ENCODE assay signal across 8 mouse cellular contexts in genomic region chr10:80136952-80137625, GRCm38 (mm10). TPM values are rescaled to one million over a fixed set of nuclear protein-coding genes. Genes with fewer than 3 reads are reported as not detected.
A peak's percentile ranks its signal among the peaks of the same experiment; 100 is the strongest.
DNase-seq lines count a peak whose midpoint lies in the region; ATAC-seq and TF ChIP-seq lines count a peak whose summit lies in the region.

No protein-coding gene starts in this region.

- no peaks in the 10 kb centered on the region for H3K36me3 ChIP-seq in heart, adult 2 months (ENCODE audit: control insufficient read depth, insufficient read depth, low read length)
- H3K36me3 ChIP-seq in E14TG2a.4 (ENCODE audit: insufficient read depth, low read length), result peaks cover 41% of the 10 kb centered on the region
- H3K36me3 ChIP-seq in hindbrain, embryonic 13.5 days, result peaks cover 46% of the 10 kb centered on the region
- peaks cover 5% of the 10 kb centered on the region; the same call in 1 of the 2 replicates for H3K36me3 ChIP-seq in lung, embryonic 15.5 days
- H3K36me3 ChIP-seq in splenic B cell, adult 2 months (ENCODE audit: control insufficient read depth, insufficient read depth, low read length, poor library complexity, severe bottlenecking), result peaks cover 1% of the 10 kb centered on the region; the same call in 1 of the 2 replicates

- H3K9me3 ChIP-seq in E14TG2a.4 (ENCODE audit: low read length), result no peaks in the 10 kb centered on the region
- no peaks in the 10 kb centered on the region for H3K9me3 ChIP-seq in hindbrain, embryonic 13.5 days
- H3K9me3 ChIP-seq in lung, embryonic 15.5 days, result no peaks in the 10 kb centered on the region

- H3K27ac ChIP-seq in heart, adult 2 months, result no peak overlapping the region
- H3K27ac ChIP-seq in hindbrain, embryonic 13.5 days, result peak overlapping the region; percentile 98
- peak overlapping the region; percentile 74 for H3K27ac ChIP-seq in lung, embryonic 15.5 days

- H3K27me3 ChIP-seq in heart, adult 2 months (ENCODE audit: control insufficient read depth, insufficient read depth, low read length), result no peaks in the 10 kb centered on the region; the same call in 1 of the 2 replicates
- no peaks in the 10 kb centered on the region; the same call in 1 of the 2 replicates for H3K27me3 ChIP-seq in E14TG2a.4 (ENCODE audit: insufficient read depth, low read length)
- H3K27me3 ChIP-seq in hindbrain, embryonic 13.5 days, result peaks cover 27% of the 10 kb centered on the region
- H3K27me3 ChIP-seq in lung, embryonic 15.5 days, result peaks cover 53% of the 10 kb centered on the region
- H3K27me3 ChIP-seq in splenic B cell, adult 2 months (ENCODE audit: control insufficient read depth, insufficient read depth, low read length, poor library complexity, severe bottlenecking), result no peaks in the 10 kb centered on the region

- 17% methylated on average over 29 of the region's 29 CpGs for WGBS in heart, adult 2 months
- WGBS in hindbrain, embryonic 13.5 days, result 5% methylated on average over 27 of the region's 29 CpGs
- 5% methylated on average over 29 of the region's 29 CpGs for WGBS in lung, embryonic 15.5 days

- peak overlapping the region; percentile 10; the same call in 1 of the 2 replicates for H3K9ac ChIP-seq in heart, adult 2 months (ENCODE audit: low read depth, low read length)
- peak overlapping the region; percentile 97 for H3K9ac ChIP-seq in hindbrain, embryonic 13.5 days
- peak overlapping the region; percentile 8; the same call in 1 of the 2 replicates for H3K9ac ChIP-seq in lung, embryonic 15.5 days

- H3K79me2 ChIP-seq in heart, adult 2 months (replicated peaks; ENCODE audit: control insufficient read depth, insufficient read depth, low read length), result no peaks in the 10 kb centered on the region

- H3K4me1 ChIP-seq in heart, adult 2 months (ENCODE audit: control insufficient read depth, insufficient read depth, low read length), result peaks cover 8% of the 10 kb centered on the region
- H3K4me1 ChIP-seq in E14TG2a.4 (replicated peaks; ENCODE audit: low read depth, low read length), result peaks cover 78% of the 10 kb centered on the region
- H3K4me1 ChIP-seq in hindbrain, embryonic 13.5 days (replicated peaks), result peaks cover 58% of the 10 kb centered on the region
- H3K4me1 ChIP-seq in lung, embryonic 15.5 days, result peaks cover 52% of the 10 kb centered on the region

- no peak overlapping the region for H3K4me3 ChIP-seq in heart, adult 2 months
- H3K4me3 ChIP-seq in E14TG2a.4 (replicated peaks; ENCODE audit: low read length), result peak overlapping the region; percentile 90
- H3K4me3 ChIP-seq in hindbrain, embryonic 13.5 days, result peak overlapping the region; percentile 82
- H3K4me3 ChIP-seq in lung, embryonic 15.5 days, result peak overlapping the region; percentile 61

- no peak for ATAC-seq in hindbrain, embryonic 13.5 days (ENCODE audit: low FRiP score)
- no peak for ATAC-seq in lung, embryonic 15.5 days (ENCODE audit: borderline replicate concordance, extremely low read depth, low FRiP score, low TSS enrichment)
- ATAC-seq in megakaryocyte progenitor cell, adult 5-6 weeks (replicated peaks; ENCODE audit: poor library complexity), result no peak

- H3K4me2 ChIP-seq in hindbrain, embryonic 13.5 days, result peak overlapping the region; percentile 93
- H3K4me2 ChIP-seq in lung, embryonic 15.5 days, result peak overlapping the region; percentile 98

- TF ChIP-seq CTCF in heart, adult 2 months (IDR thresholded peaks at IDR 0.05), result no peak
- TF ChIP-seq CTCF in E14TG2a.4 (conservative IDR thresholded peaks at IDR 0.05; ENCODE audit: low read length), result no peak

- no peak for TF ChIP-seq POLR2A in heart, adult 2 months (IDR thresholded peaks at IDR 0.05; ENCODE audit: insufficient read depth, low read depth, low read length)

- no peak for DNase-seq in heart, adult 2 months
- no peak for DNase-seq in heart, adult 8-10 months (ENCODE audit: low spot score)
- DNase-seq in cerebellum, adult 9-11 months, result peak; percentile 79
- peak; percentile 38 for DNase-seq in splenic B cell, adult 2 months (ENCODE audit: low read depth, low spot score)

- intact Hi-C loops in heart, adult 2 months (cut with DNase I), result no loop called here

- no peak for TF ChIP-seq EP300 in heart, adult 2 months (IDR thresholded peaks at IDR 0.05; ENCODE audit: insufficient read depth, low read depth, low read length)

RNA-seq across cellular contexts. Expression of gene Atp5d, which starts 1.3 kb away (rescaled TPM):
- 1,000 to 10,000 TPM; 1,015 to 1,150 TPM for total RNA-seq in heart, adult 2 months (2021)
- polyA plus RNA-seq in heart, adult 2 months (2012; rRNA removed), result 1,139 and 1,938 TPM in 2 replicates
- total RNA-seq in heart, adult 8-10 months (2022), result 1,000 to 10,000 TPM; 1,050 to 1,135 (median 1,101) TPM
- 434 and 449 TPM in 2 replicates for polyA plus RNA-seq in hindbrain, embryonic 13.5 days (2015; fragmentation: Nextera tagmentation; extraction: Ambion mirVana)
- 521 and 541 TPM in 2 replicates for polyA plus RNA-seq in lung, embryonic 15.5 days (2015; fragmentation: Nextera tagmentation; extraction: Ambion mirVana)
- 187 and 199 TPM in 2 replicates for total RNA-seq in megakaryocyte progenitor cell, adult 5-6 weeks (2015)
- 37.6 and 39.3 TPM in 2 replicates for total RNA-seq in megakaryocyte progenitor cell, adult 5-6 weeks (2017)

RNA-seq across cellular contexts. Expression of gene Cbarp, which starts 3.5 kb away (rescaled TPM):
- total RNA-seq in heart, adult 2 months (2021), result 1 to 10 TPM; 3.9 to 4.9 TPM
- polyA plus RNA-seq in heart, adult 2 months (2012; rRNA removed), result 3.0 and 4.3 TPM in 2 replicates
- 1 to 10 TPM; 3.8 to 6.1 (median 4.6) TPM for total RNA-seq in heart, adult 8-10 months (2022)
- 57.4 and 59.2 TPM in 2 replicates for polyA plus RNA-seq in hindbrain, embryonic 13.5 days (2015; fragmentation: Nextera tagmentation; extraction: Ambion mirVana)
- polyA plus RNA-seq in lung, embryonic 15.5 days (2015; fragmentation: Nextera tagmentation; extraction: Ambion mirVana), result 3.9 and 5.0 TPM in 2 replicates
- 3.8 and 4.8 TPM in 2 replicates for total RNA-seq in megakaryocyte progenitor cell, adult 5-6 weeks (2015)
- 2.0 and 2.2 TPM in 2 replicates for total RNA-seq in megakaryocyte progenitor cell, adult 5-6 weeks (2017)

RNA-seq across cellular contexts. Expression of gene Midn, which starts 11.0 kb away (rescaled TPM):
- 100 to 1,000 TPM in 1 of 2 experiments, 10 to 100 TPM in 1; 96.2 to 102 TPM for total RNA-seq in heart, adult 2 months (2021)
- polyA plus RNA-seq in heart, adult 2 months (2012; rRNA removed), result 50.1 and 74.5 TPM in 2 replicates
- total RNA-seq in heart, adult 8-10 months (2022), result 100 to 1,000 TPM in 1 of 4 experiments, 10 to 100 TPM in 3; 83.9 to 111 (median 91.0) TPM
- 32.4 and 34.7 TPM in 2 replicates for polyA plus RNA-seq in hindbrain, embryonic 13.5 days (2015; fragmentation: Nextera tagmentation; extraction: Ambion mirVana)
- 17.5 and 18.6 TPM in 2 replicates for polyA plus RNA-seq in lung, embryonic 15.5 days (2015; fragmentation: Nextera tagmentation; extraction: Ambion mirVana)
- 21.4 and 22.2 TPM in 2 replicates for total RNA-seq in megakaryocyte progenitor cell, adult 5-6 weeks (2015)
- 12.7 and 17.9 TPM in 2 replicates for total RNA-seq in megakaryocyte progenitor cell, adult 5-6 weeks (2017)

RNA-seq across cellular contexts. Expression of gene Stk11, which starts 21.5 kb away (rescaled TPM):
- 100 to 1,000 TPM; 140 to 161 TPM for total RNA-seq in heart, adult 2 months (2021)
- 127 and 144 TPM in 2 replicates for polyA plus RNA-seq in heart, adult 2 months (2012; rRNA removed)
- total RNA-seq in heart, adult 8-10 months (2022), result 100 to 1,000 TPM; 148 to 176 (median 153) TPM
- polyA plus RNA-seq in hindbrain, embryonic 13.5 days (2015; fragmentation: Nextera tagmentation; extraction: Ambion mirVana), result 16.3 and 18.2 TPM in 2 replicates
- 18.6 and 22.1 TPM in 2 replicates for polyA plus RNA-seq in lung, embryonic 15.5 days (2015; fragmentation: Nextera tagmentation; extraction: Ambion mirVana)
- total RNA-seq in megakaryocyte progenitor cell, adult 5-6 weeks (2015), result 71.7 and 81.1 TPM in 2 replicates
- total RNA-seq in megakaryocyte progenitor cell, adult 5-6 weeks (2017), result 159 and 172 TPM in 2 replicates

RNA-seq across cellular contexts. Expression of gene Cirbp, which starts 28.7 kb away (rescaled TPM):
- 10 to 100 TPM; 34.2 to 43.2 TPM for total RNA-seq in heart, adult 2 months (2021)
- polyA plus RNA-seq in heart, adult 2 months (2012; rRNA removed), result 62.5 and 85.8 TPM in 2 replicates
- 10 to 100 TPM; 34.7 to 69.7 (median 51.6) TPM for total RNA-seq in heart, adult 8-10 months (2022)
- polyA plus RNA-seq in hindbrain, embryonic 13.5 days (2015; fragmentation: Nextera tagmentation; extraction: Ambion mirVana), result 364 and 409 TPM in 2 replicates
- 94.6 and 95.1 TPM in 2 replicates for polyA plus RNA-seq in lung, embryonic 15.5 days (2015; fragmentation: Nextera tagmentation; extraction: Ambion mirVana)
- 16.1 and 18.4 TPM in 2 replicates for total RNA-seq in megakaryocyte progenitor cell, adult 5-6 weeks (2015)
- total RNA-seq in megakaryocyte progenitor cell, adult 5-6 weeks (2017), result 35.4 and 60.4 TPM in 2 replicates

Comparison
In these comparisons a context has a peak if more than half of its experiments do, and no peak if none do; other contexts are left out.
1. DNase-seq: peak in cerebellum, adult 9-11 months (single experiment) and splenic B cell, adult 2 months (single experiment); none in heart, adult 2 months (0 of 2) and heart, adult 8-10 months (single experiment).
2. H3K9ac ChIP-seq: peak in every context shown above with its lines; median percentile 97 in hindbrain, embryonic 13.5 days; 10 in heart, adult 2 months; 8 in lung, embryonic 15.5 days.
3. RNA of gene Atp5d, which starts 1.3 kb away (total RNA-seq): 1,015 to 1,150 TPM in heart, adult 2 months and 1,050 to 1,135 TPM in heart, adult 8-10 months; 37.6 to 199 TPM in megakaryocyte progenitor cell, adult 5-6 weeks; every median in the first group is over 4 times any median in the second.